Comparison of ENCODE assay signal across 10 mouse cellular contexts in genomic region chr3:96526864-96527542, GRCm38 (mm10). TPM values are rescaled to one million over a fixed set of nuclear protein-coding genes. Genes with fewer than 3 reads are reported as not detected.
DNase-seq lines count a peak whose midpoint lies in the region; ATAC-seq and TF ChIP-seq lines count a peak whose summit lies in the region.
"Had no signal": no experiment of that assay in that cellular context is flagged by ENCODE, and none has a peak within 500 bp of the region (broad histone marks: within the 10 kb centered on the region; RNA-seq: fewer than 3 reads in every experiment).

No protein-coding gene starts in this region.

- H3K4me1 ChIP-seq in kidney, postnatal 0 days (replicated peaks; ENCODE audit: insufficient read depth, low read length): no peaks in the 10 kb centered on the region
- H3K4me1 ChIP-seq in embryonic facial prominence, embryonic 12.5 days: peaks cover 9% of the 10 kb centered on the region
- peaks cover 18% of the 10 kb centered on the region for H3K4me1 ChIP-seq in limb, embryonic 10.5 days
- H3K4me1 ChIP-seq in neural tube, embryonic 13.5 days (replicated peaks): peaks cover 12% of the 10 kb centered on the region

- no peak; the same call in 1 of the 2 replicates for ATAC-seq in kidney, postnatal 0 days (replicated peaks; ENCODE audit: low FRiP score, low read depth)
- ATAC-seq in embryonic facial prominence, embryonic 12.5 days (ENCODE audit: insufficient number of reproducible peaks, insufficient read depth, low FRiP score, low TSS enrichment): no peak
- peak; percentile 43; the same call in 1 of the 2 replicates for ATAC-seq in neural tube, embryonic 13.5 days (ENCODE audit: low read depth)
- ATAC-seq: Patski had no signal

- intact Hi-C loops in left cerebral cortex, postnatal 4 days (cut with DNase I): no loop called here

- DNase-seq in kidney, postnatal 0 days (ENCODE audit: low spot score): no peak
- no peak for DNase-seq in kidney, postnatal 36 days
- DNase-seq in limb, embryonic 10.5 days (ENCODE audit: low spot score): peak; percentile 52
- no peak for DNase-seq in spleen, adult 18-20 months
- DNase-seq in frontal cortex, postnatal 25 days (ENCODE audit: low spot score in 2 of 2): no peak
- DNase-seq in left cerebral cortex, postnatal 4 days: no peak
- DNase-seq: kidney, postnatal 10 days had no signal

- 4% methylated on average over 44 of the region's 44 CpGs for WGBS in kidney, postnatal 0 days
- WGBS in embryonic facial prominence, embryonic 12.5 days: 2% methylated on average over 44 of the region's 44 CpGs
- WGBS in limb, embryonic 10.5 days: 5% methylated on average over 44 of the region's 44 CpGs
- WGBS in neural tube, embryonic 13.5 days: 5% methylated on average over 44 of the region's 44 CpGs

- TF ChIP-seq CTCF in kidney, postnatal 0 days (IDR thresholded peaks at IDR 0.05; ENCODE audit: low read depth): no peak

- H3K36me3 ChIP-seq in kidney, postnatal 0 days (ENCODE audit: insufficient read depth, low read length): no peaks in the 10 kb centered on the region
- H3K36me3 ChIP-seq in embryonic facial prominence, embryonic 12.5 days: no peaks in the 10 kb centered on the region
- H3K36me3 ChIP-seq in limb, embryonic 10.5 days: no peaks in the 10 kb centered on the region
- no peaks in the 10 kb centered on the region for H3K36me3 ChIP-seq in neural tube, embryonic 13.5 days

- peak overlapping the region; percentile 63 for H3K4me2 ChIP-seq in kidney, postnatal 0 days (ENCODE audit: low read length)
- peak overlapping the region; percentile 81 for H3K4me2 ChIP-seq in embryonic facial prominence, embryonic 12.5 days (replicated peaks)
- H3K4me2 ChIP-seq in neural tube, embryonic 13.5 days: peak overlapping the region; percentile 75

- 0 out of 2 replicates have a peak, but pooled peaks cover 12% of the 10 kb centered on the region for H3K27me3 ChIP-seq in kidney, postnatal 0 days (ENCODE audit: insufficient read depth, low read length)
- H3K27me3 ChIP-seq in embryonic facial prominence, embryonic 12.5 days: peaks cover 42% of the 10 kb centered on the region
- H3K27me3 ChIP-seq in limb, embryonic 10.5 days (ENCODE audit: low read depth, poor library complexity, severe bottlenecking): peaks cover 63% of the 10 kb centered on the region
- H3K27me3 ChIP-seq in neural tube, embryonic 13.5 days: peaks cover 50% of the 10 kb centered on the region
- H3K27me3 ChIP-seq: Patski had no signal

- H3K27ac ChIP-seq in kidney, postnatal 0 days: no peak overlapping the region
- no peak overlapping the region for H3K27ac ChIP-seq in embryonic facial prominence, embryonic 12.5 days
- H3K27ac ChIP-seq in limb, embryonic 10.5 days: peak overlapping the region; percentile 66
- no peak overlapping the region for H3K27ac ChIP-seq in neural tube, embryonic 13.5 days (replicated peaks)

- H3K9me3 ChIP-seq in kidney, postnatal 0 days (replicated peaks; ENCODE audit: low read length): no peaks in the 10 kb centered on the region
- no peaks in the 10 kb centered on the region for H3K9me3 ChIP-seq in embryonic facial prominence, embryonic 12.5 days
- H3K9me3 ChIP-seq in limb, embryonic 10.5 days (replicated peaks): no peaks in the 10 kb centered on the region
- no peaks in the 10 kb centered on the region for H3K9me3 ChIP-seq in neural tube, embryonic 13.5 days

- H3K4me3 ChIP-seq in kidney, postnatal 0 days (replicated peaks; ENCODE audit: low read depth, low read length): peak overlapping the region; percentile 20
- peak overlapping the region; percentile 40 for H3K4me3 ChIP-seq in embryonic facial prominence, embryonic 12.5 days
- H3K4me3 ChIP-seq in limb, embryonic 10.5 days: peak overlapping the region; percentile 61
- peak overlapping the region; percentile 43 for H3K4me3 ChIP-seq in neural tube, embryonic 13.5 days

- no peak overlapping the region for H3K9ac ChIP-seq in kidney, postnatal 0 days (ENCODE audit: low read depth, low read length)
- peak overlapping the region; percentile 43 for H3K9ac ChIP-seq in embryonic facial prominence, embryonic 12.5 days
- H3K9ac ChIP-seq in neural tube, embryonic 13.5 days: peak overlapping the region; percentile 65

RNA-seq across cellular contexts. Expression of gene Hfe2, which starts 2.0 kb away (rescaled TPM):
- polyA plus RNA-seq in kidney, postnatal 0 days (2015; fragmentation: Nextera tagmentation; extraction: Ambion mirVana): 0.07 and 0.10 TPM in 2 replicates
- polyA plus RNA-seq in embryonic facial prominence, embryonic 12.5 days (2016; fragmentation: Nextera tagmentation; extraction: Ambion mirVana): 3.2 and 4.0 TPM in 2 replicates
- polyA plus RNA-seq in limb, embryonic 10.5 days (2016; fragmentation: Nextera tagmentation; extraction: Ambion mirVana): 0.58 and 0.84 TPM in 2 replicates
- polyA plus RNA-seq in neural tube, embryonic 13.5 days (2015; fragmentation: Nextera tagmentation; extraction: Ambion mirVana): 1.0 and 1.4 TPM in 2 replicates
- 1 to 10 TPM; 1.1 TPM for total RNA-seq in left cerebral cortex, postnatal 4 days (2021)
- polyA plus RNA-seq: Patski had no signal

RNA-seq across cellular contexts. Expression of gene Txnip, which starts 30.8 kb away (rescaled TPM):
- 241 and 254 TPM in 2 replicates for polyA plus RNA-seq in kidney, postnatal 0 days (2015; fragmentation: Nextera tagmentation; extraction: Ambion mirVana)
- 75.8 and 80.8 TPM in 2 replicates for polyA plus RNA-seq in embryonic facial prominence, embryonic 12.5 days (2016; fragmentation: Nextera tagmentation; extraction: Ambion mirVana)
- polyA plus RNA-seq in limb, embryonic 10.5 days (2016; fragmentation: Nextera tagmentation; extraction: Ambion mirVana): 28.5 and 43.4 TPM in 2 replicates
- polyA plus RNA-seq in neural tube, embryonic 13.5 days (2015; fragmentation: Nextera tagmentation; extraction: Ambion mirVana): 74.7 and 78.0 TPM in 2 replicates
- 10 to 100 TPM; 65.2 to 69.2 TPM for total RNA-seq in left cerebral cortex, postnatal 4 days (2021)

RNA-seq across cellular contexts. Expression of gene Gm16253, which starts 49.8 kb away (rescaled TPM):
- polyA plus RNA-seq in kidney, postnatal 0 days (2015; fragmentation: Nextera tagmentation; extraction: Ambion mirVana): not detected in 2 replicates
- polyA plus RNA-seq in embryonic facial prominence, embryonic 12.5 days (2016; fragmentation: Nextera tagmentation; extraction: Ambion mirVana): 2.1 and 2.4 TPM in 2 replicates
- polyA plus RNA-seq in limb, embryonic 10.5 days (2016; fragmentation: Nextera tagmentation; extraction: Ambion mirVana): 0.60 and 2.0 TPM in 2 replicates
- polyA plus RNA-seq in neural tube, embryonic 13.5 days (2015; fragmentation: Nextera tagmentation; extraction: Ambion mirVana): 1.2 and 1.8 TPM in 2 replicates
- total RNA-seq in left cerebral cortex, postnatal 4 days (2021): not detected
